Mouse (Mus musculus): ENCODE results near the gene Anapc16. TPM values are rescaled to one million over a fixed set of nuclear protein-coding genes. Genes with fewer than 3 reads are reported as not detected.

Gene Anapc16
- polyA plus RNA-seq (2015; fragmentation: Nextera tagmentation; extraction: Ambion mirVana) = 106 TPM in 2 replicates

- peak within 1 kb of the TSS; percentile 68 for H3K4me3 ChIP-seq (replicated peaks)
- no peaks in the 10 kb centered on the region for H3K27me3 ChIP-seq (replicated peaks)
- WGBS = under 1% methylated on average over 43 of the region's 51 CpGs
- peaks cover 21% of the 10 kb centered on the region for H3K4me1 ChIP-seq
- H3K9me3 ChIP-seq (replicated peaks) = no peaks in the 10 kb centered on the region
- peak within 1 kb of the TSS; percentile 65 for H3K4me2 ChIP-seq
- ATAC-seq (ENCODE audit: low FRiP score) = peak; percentile 97
- H3K9ac ChIP-seq (replicated peaks) = peak within 1 kb of the TSS; percentile 77
- H3K27ac ChIP-seq (replicated peaks) = peak within 1 kb of the TSS; percentile 99
- H3K36me3 ChIP-seq = peaks cover 3% of the 10 kb centered on the region; the same call in 1 of the 2 replicates
These were observed at the start of gene Anapc16, which contains the start of gene Ascc1 for GRCm38 (mm10) chr10:60002673-60003212. TSS of gene Anapc16 (minus strand) at chr10:60003135. TSS of gene Ascc1 (plus strand) at chr10:60002805.

- 94% methylated on average over 10 of the region's 10 CpGs for WGBS
- Histone ChIP-seq H3K36me3 (peaks cover 11% of the 10 kb centered on the region), H3K4me1 (no peaks in the 10 kb centered on the region), H3K4me2 (no peak overlapping the region), H3K9me3 (replicated peaks) (no peaks in the 10 kb centered on the region), H3K27me3 (replicated peaks) (no peaks in the 10 kb centered on the region), H3K27ac (replicated peaks) (no peak overlapping the region), H3K9ac (replicated peaks) (no peak overlapping the region), H3K4me3 (replicated peaks) (no peak overlapping the region)
- ATAC-seq (ENCODE audit: low FRiP score) = no peak
These were observed 47.6 kb upstream of the Anapc16 start for GRCm38 (mm10) chr10:60050581-60050980.

- WGBS = 35% methylated on average over 5 of the region's 5 CpGs
These were observed 43.8 kb upstream of the Anapc16 start for GRCm38 (mm10) chr10:60046696-60047095.

DNA sequence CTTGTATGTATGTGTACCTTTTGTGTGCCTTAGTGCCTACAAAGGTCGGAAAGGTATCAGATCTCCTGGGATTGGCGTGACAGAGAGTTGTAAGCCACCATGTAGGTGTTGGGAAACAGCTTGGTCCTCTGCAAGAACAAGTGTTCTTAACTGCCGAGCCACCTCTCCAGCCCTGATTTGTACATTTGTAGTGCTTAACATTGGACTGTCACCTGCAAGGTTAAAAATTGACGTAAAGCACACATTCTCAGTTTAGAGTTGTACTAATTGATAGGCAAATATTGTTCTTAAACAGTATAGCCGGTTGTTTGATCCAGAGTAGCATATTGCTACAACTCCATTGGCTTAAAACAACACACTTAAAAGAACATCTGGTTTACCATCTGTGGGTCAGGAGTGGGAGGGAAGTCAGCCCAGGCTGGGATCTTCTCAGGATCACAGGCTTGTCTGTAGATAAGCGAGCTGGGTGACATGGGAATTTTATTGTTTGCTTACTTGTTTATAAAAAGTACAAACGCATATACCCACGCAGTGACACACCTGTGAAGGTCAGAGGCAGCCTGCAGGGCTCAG is 39.5 kb upstream of the Anapc16 start:
- H3K4me2 ChIP-seq = no peak overlapping the region
- H3K4me1 ChIP-seq = no peaks in the 10 kb centered on the region
- no peak for ATAC-seq (ENCODE audit: low FRiP score)
- H3K9me3 ChIP-seq (replicated peaks) = no peaks in the 10 kb centered on the region
- no peaks in the 10 kb centered on the region for H3K27me3 ChIP-seq (replicated peaks)
- H3K9ac ChIP-seq (replicated peaks) = no peak overlapping the region
- no peak overlapping the region for H3K27ac ChIP-seq (replicated peaks)
- H3K4me3 ChIP-seq (replicated peaks) = no peak overlapping the region
- WGBS = 84% methylated on average over 8 of the region's 8 CpGs
- H3K36me3 ChIP-seq = no peaks in the 10 kb centered on the region

More at GRCm38 (mm10) chr10:60046696-60047095, 43.8 kb upstream of the Anapc16 start:
- ATAC-seq (ENCODE audit: low FRiP score) = no peak
- peaks cover 11% of the 10 kb centered on the region for H3K36me3 ChIP-seq
- H3K9me3 ChIP-seq (replicated peaks) = no peaks in the 10 kb centered on the region
- H3K9ac ChIP-seq (replicated peaks) = no peak overlapping the region
- no peak overlapping the region for H3K4me3 ChIP-seq (replicated peaks)
- H3K4me2 ChIP-seq = no peak overlapping the region
- H3K27ac ChIP-seq (replicated peaks) = no peak overlapping the region; the same call in 1 of the 2 replicates
- no peaks in the 10 kb centered on the region for H3K27me3 ChIP-seq (replicated peaks)
- H3K4me1 ChIP-seq = no peaks in the 10 kb centered on the region

GRCm38 (mm10) chr10:60035744-60036143 is 32.8 kb upstream of the Anapc16 start:
- no peaks in the 10 kb centered on the region for H3K36me3 ChIP-seq
- no peak for ATAC-seq (ENCODE audit: low FRiP score)
- H3K27me3 ChIP-seq (replicated peaks) = no peaks in the 10 kb centered on the region
- H3K4me3 ChIP-seq (replicated peaks) = no peak overlapping the region
- H3K4me1 ChIP-seq = peaks cover 15% of the 10 kb centered on the region
- no peak overlapping the region for H3K4me2 ChIP-seq
- no peak overlapping the region for H3K27ac ChIP-seq (replicated peaks)
- H3K9me3 ChIP-seq (replicated peaks) = no peaks in the 10 kb centered on the region
- WGBS = 78% methylated on average over 4 of the region's 4 CpGs
- H3K9ac ChIP-seq (replicated peaks) = no peak overlapping the region

DNA sequence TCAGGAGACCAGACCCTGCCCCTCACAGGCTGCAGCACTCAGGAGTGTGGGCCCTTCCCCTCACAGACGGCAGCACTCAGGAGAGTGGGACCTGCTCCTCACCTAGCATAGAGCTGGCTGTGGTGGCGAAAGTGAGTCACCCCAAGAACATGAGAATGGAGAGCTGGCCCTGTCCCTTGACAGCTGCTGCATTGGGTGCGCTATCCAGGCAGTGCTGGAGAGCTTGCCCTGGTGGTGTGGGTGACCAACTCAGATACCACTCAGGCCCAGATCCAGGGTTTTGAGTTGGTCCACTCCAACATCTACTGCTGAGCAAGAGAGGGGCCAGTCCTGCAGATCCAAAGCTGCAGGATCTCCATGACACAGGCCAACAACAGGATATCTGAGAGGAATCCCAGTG is 31.7 kb upstream of the Anapc16 start:
- no peaks in the 10 kb centered on the region for H3K9me3 ChIP-seq (replicated peaks)
- H3K4me1 ChIP-seq = peaks cover 15% of the 10 kb centered on the region
- no peak overlapping the region for H3K4me3 ChIP-seq (replicated peaks)
- H3K36me3 ChIP-seq = no peaks in the 10 kb centered on the region
- no peak overlapping the region for H3K4me2 ChIP-seq
- ATAC-seq (ENCODE audit: low FRiP score) = no peak
- WGBS = 84% methylated on average over 3 of the region's 3 CpGs
- no peak overlapping the region for H3K9ac ChIP-seq (replicated peaks)
- H3K27ac ChIP-seq (replicated peaks) = no peak overlapping the region
- H3K27me3 ChIP-seq (replicated peaks) = no peaks in the 10 kb centered on the region

- H3K9me3 ChIP-seq (replicated peaks) = no peaks in the 10 kb centered on the region
- WGBS = 56% methylated on average over 5 of the region's 5 CpGs
- H3K4me1 ChIP-seq = peaks cover 26% of the 10 kb centered on the region
- no peak overlapping the region for H3K9ac ChIP-seq (replicated peaks)
- no peak overlapping the region for H3K4me2 ChIP-seq
- ATAC-seq (ENCODE audit: low FRiP score) = no peak
- no peaks in the 10 kb centered on the region for H3K27me3 ChIP-seq (replicated peaks)
- no peaks in the 10 kb centered on the region for H3K36me3 ChIP-seq
- no peak overlapping the region for H3K4me3 ChIP-seq (replicated peaks)
- H3K27ac ChIP-seq (replicated peaks) = no peak overlapping the region
These were observed 30.1 kb upstream of the Anapc16 start for GRCm38 (mm10) chr10:60033064-60033463.

GRCm38 (mm10) chr10:60032622-60033021 is 29.7 kb upstream of the Anapc16 start:
- Histone ChIP-seq H3K4me3 (replicated peaks) (no peak overlapping the region), H3K4me1 (peaks cover 31% of the 10 kb centered on the region), H3K27me3 (replicated peaks) (no peaks in the 10 kb centered on the region), H3K27ac (replicated peaks) (no peak overlapping the region), H3K9ac (replicated peaks) (no peak overlapping the region), H3K4me2 (no peak overlapping the region), H3K36me3 (no peaks in the 10 kb centered on the region), H3K9me3 (replicated peaks) (no peaks in the 10 kb centered on the region)
- ATAC-seq (ENCODE audit: low FRiP score) = no peak
- 66% methylated on average over 2 of the region's 2 CpGs for WGBS

DNA sequence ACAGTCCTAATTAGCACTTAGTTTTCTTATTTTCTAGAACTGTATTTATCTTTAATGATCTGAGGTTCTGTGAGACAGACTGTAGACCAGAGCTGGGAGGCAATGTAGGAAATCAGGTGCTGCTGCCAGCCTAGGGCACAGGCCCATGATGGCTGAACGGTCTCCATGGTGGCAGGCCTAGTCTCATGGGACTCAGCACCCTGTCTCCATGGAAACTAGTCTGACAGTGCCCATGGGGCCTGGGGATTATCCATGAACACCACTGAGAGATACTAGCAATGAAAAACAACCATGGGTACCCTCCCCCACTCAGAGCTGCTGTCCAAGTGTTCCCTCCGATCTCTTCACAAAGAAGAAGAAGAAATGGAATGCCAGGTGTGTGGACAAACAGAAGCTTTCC is 29.1 kb upstream of the Anapc16 start:
- ATAC-seq (ENCODE audit: low FRiP score) = no peak
- peaks cover 36% of the 10 kb centered on the region for H3K4me1 ChIP-seq
- H3K9me3 ChIP-seq (replicated peaks) = no peaks in the 10 kb centered on the region
- WGBS = 39% methylated on average over 2 of the region's 2 CpGs
- H3K36me3 ChIP-seq = no peaks in the 10 kb centered on the region
- no peak overlapping the region for H3K9ac ChIP-seq (replicated peaks)
- H3K4me3 ChIP-seq (replicated peaks) = no peak overlapping the region
- no peak overlapping the region for H3K27ac ChIP-seq (replicated peaks)
- H3K27me3 ChIP-seq (replicated peaks) = no peaks in the 10 kb centered on the region
- no peak overlapping the region for H3K4me2 ChIP-seq

DNA sequence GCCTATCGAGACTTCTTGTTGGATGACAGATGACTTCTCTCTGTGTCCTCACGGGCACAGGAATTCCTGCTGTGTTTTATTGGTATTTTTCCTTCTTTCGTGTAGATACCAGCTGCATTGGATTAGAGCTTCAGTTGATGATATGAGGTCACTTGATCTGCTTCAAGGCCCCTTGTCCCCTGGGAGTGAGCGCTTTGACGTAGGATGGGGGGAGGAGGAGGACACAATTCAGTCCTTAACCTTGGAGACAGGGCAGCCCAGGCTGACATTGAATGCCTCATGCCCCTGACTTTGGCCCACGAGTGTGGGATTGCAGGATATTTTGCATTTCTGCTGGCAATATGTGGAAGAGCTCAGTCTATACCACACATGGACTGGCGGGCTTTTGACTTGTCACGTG is 28.6 kb upstream of the Anapc16 start:
- Histone ChIP-seq H3K27ac (replicated peaks) (no peak overlapping the region), H3K27me3 (replicated peaks) (no peaks in the 10 kb centered on the region), H3K4me2 (no peak overlapping the region), H3K9ac (replicated peaks) (no peak overlapping the region), H3K36me3 (no peaks in the 10 kb centered on the region), H3K4me3 (replicated peaks) (no peak overlapping the region), H3K4me1 (peaks cover 41% of the 10 kb centered on the region), H3K9me3 (replicated peaks) (no peaks in the 10 kb centered on the region)
- ATAC-seq (ENCODE audit: low FRiP score) = no peak
- WGBS = 70% methylated on average over 8 of the region's 8 CpGs

GRCm38 (mm10) chr10:60029387-60029786 is 26.5 kb upstream of the Anapc16 start:
- Histone ChIP-seq H3K36me3 (no peaks in the 10 kb centered on the region), H3K27me3 (replicated peaks) (no peaks in the 10 kb centered on the region), H3K27ac (replicated peaks) (no peak overlapping the region), H3K9me3 (replicated peaks) (no peaks in the 10 kb centered on the region), H3K4me2 (no peak overlapping the region), H3K4me3 (replicated peaks) (no peak overlapping the region), H3K4me1 (peaks cover 45% of the 10 kb centered on the region), H3K9ac (replicated peaks) (no peak overlapping the region)
- 95% methylated on average over 4 of the region's 4 CpGs for WGBS
- ATAC-seq (ENCODE audit: low FRiP score) = no peak

- H3K36me3 ChIP-seq = no peaks in the 10 kb centered on the region
These were observed 26.0 kb upstream of the Anapc16 start for GRCm38 (mm10) chr10:60028979-60029378.

More at GRCm38 (mm10) chr10:60028979-60029378, 26.0 kb upstream of the Anapc16 start:
- Histone ChIP-seq H3K4me3 (replicated peaks) (no peak overlapping the region), H3K4me1 (peaks cover 45% of the 10 kb centered on the region), H3K9ac (replicated peaks) (no peak overlapping the region), H3K9me3 (replicated peaks) (no peaks in the 10 kb centered on the region), H3K27me3 (replicated peaks) (no peaks in the 10 kb centered on the region), H3K27ac (replicated peaks) (peak overlapping the region; percentile 73; the same call in 1 of the 2 replicates), H3K4me2 (no peak overlapping the region)
- no peak for ATAC-seq (ENCODE audit: low FRiP score)
- 36% methylated on average over 7 of the region's 7 CpGs for WGBS

Data from neural tube, embryonic 15.5 days (tissue).